Comparison of ENCODE assay signal across 22 mouse cellular contexts in the genomic region with DNA sequence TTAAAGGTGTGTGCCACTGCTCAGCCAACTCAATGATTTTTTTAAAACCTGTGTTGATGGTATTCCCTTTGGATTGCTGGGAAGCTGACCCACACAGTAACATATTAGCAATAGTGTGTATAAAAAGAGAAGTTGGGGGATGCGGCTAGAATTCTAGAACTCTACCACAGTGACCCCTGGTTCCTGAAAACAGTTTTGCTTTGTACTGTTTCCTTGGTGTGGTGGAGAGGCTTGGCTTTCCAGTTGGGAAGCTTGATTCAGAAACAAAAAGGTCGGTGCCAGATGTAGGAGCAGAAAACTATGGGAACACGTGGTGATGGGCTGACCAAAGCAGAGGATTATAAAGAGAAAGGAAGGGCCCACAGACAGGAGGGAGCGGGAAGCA. TPM values are rescaled to one million over a fixed set of nuclear protein-coding genes. Genes with fewer than 3 reads are reported as not detected.
A peak's percentile ranks its signal among the peaks of the same experiment; 100 is the strongest.
DNase-seq lines count a peak whose midpoint lies in the region; ATAC-seq and TF ChIP-seq lines count a peak whose summit lies in the region.
"Had no signal": no experiment of that assay in that cellular context is flagged by ENCODE, and none has a peak within 500 bp of the region (broad histone marks: within the 10 kb centered on the region; RNA-seq: fewer than 3 reads in every experiment).

No protein-coding gene starts in this region.

- H3K4me3 ChIP-seq in thymus, adult 2 months (ENCODE audit: control insufficient read depth, insufficient read depth, low read length), result no peak overlapping the region
- H3K4me3 ChIP-seq: embryonic facial prominence, embryonic 12.5 days; embryonic facial prominence, embryonic 15.5 days; hindbrain, embryonic 10.5 days; hindbrain, embryonic 13.5 days had no signal

- H3K36me3 ChIP-seq in thymus, adult 2 months (ENCODE audit: control insufficient read depth, insufficient read depth, low read length), result peaks cover 21% of the 10 kb centered on the region

- H3K27ac ChIP-seq in thymus, adult 2 months (ENCODE audit: control insufficient read depth, insufficient read depth, low read length), result peak overlapping the region; percentile 29; the same call in 1 of the 2 replicates
- H3K27ac ChIP-seq: embryonic facial prominence, embryonic 12.5 days; embryonic facial prominence, embryonic 15.5 days; hindbrain, embryonic 10.5 days; hindbrain, embryonic 13.5 days had no signal

- TF ChIP-seq CTCF in thymus, adult 2 months (IDR thresholded peaks at IDR 0.05; ENCODE audit: borderline replicate concordance, control insufficient read depth, extremely low read depth, insufficient read depth, low read length, poor library complexity), result no peak

- TF ChIP-seq POLR2A in thymus, adult 2 months (IDR thresholded peaks at IDR 0.05; ENCODE audit: control insufficient read depth, extremely low read depth, insufficient read depth, low read length, poor library complexity), result no peak

- H3K4me1 ChIP-seq in thymus, adult 2 months (replicated peaks; ENCODE audit: control insufficient read depth, insufficient read depth, low read length), result peaks cover 5% of the 10 kb centered on the region; the same call in 1 of the 2 replicates
- H3K4me1 ChIP-seq: embryonic facial prominence, embryonic 12.5 days; embryonic facial prominence, embryonic 15.5 days; hindbrain, embryonic 10.5 days; hindbrain, embryonic 13.5 days had no signal

- 0 out of 2 replicates have a peak, but pooled peaks have one; percentile 29 for ATAC-seq in megakaryocyte progenitor cell, adult 5-6 weeks (replicated peaks; ENCODE audit: poor library complexity)
- ATAC-seq: forebrain, embryonic 14.5 days; forebrain, postnatal 0 days; hindbrain, embryonic 16.5 days; Patski had no signal

- intact Hi-C loops in heart, postnatal 36 days (cut with DNase I), result no loop called here

- WGBS in thymus, adult 2 months, result 92% methylated on average over 4 of the region's 4 CpGs

- peak; percentile 88 for DNase-seq in heart, adult 11 months
- no peak for DNase-seq in heart, postnatal 36 days
- no peak for DNase-seq in thymus, adult 2 months
- DNase-seq in thymus, postnatal 14 days, result no peak
- no peak for DNase-seq in frontal cortex, postnatal 36 days (ENCODE audit: low spot score in 2 of 2)
- DNase-seq: adrenal gland, postnatal 10 days; adrenal gland, postnatal 36 days; cerebellum, adult 11 months; cerebellum, adult 2 months; cerebellum, adult 9-11 months; cerebellum, postnatal 25 days; forebrain, postnatal 0 days; gastrocnemius, postnatal 25 days had no signal

- no peaks in the 10 kb centered on the region for H3K27me3 ChIP-seq in thymus, adult 2 months (ENCODE audit: control insufficient read depth, insufficient read depth, low read length)
- H3K27me3 ChIP-seq: embryonic facial prominence, embryonic 12.5 days; embryonic facial prominence, embryonic 15.5 days; hindbrain, embryonic 13.5 days; Patski had no signal

RNA-seq across cellular contexts. Expression of a gene that starts 7.0 kb away (rescaled TPM):
- total RNA-seq in heart, postnatal 36 days (2021), result under 1 TPM; 0.38 to 0.42 TPM
- polyA plus RNA-seq in thymus, adult 2 months (2012; rRNA removed), result 5.6 and 6.7 TPM in 2 replicates
- 0.22 TPM in 1 of 2 replicates, not detected in the other for total RNA-seq in megakaryocyte progenitor cell, adult 5-6 weeks (2015)
- total RNA-seq in megakaryocyte progenitor cell, adult 5-6 weeks (2017), result 0.17 TPM in 1 of 2 replicates, not detected in the other
- polyA plus RNA-seq: forebrain, embryonic 14.5 days; G1E; Patski had no signal

RNA-seq across cellular contexts. Expression of a gene that starts 32.6 kb away (rescaled TPM):
- total RNA-seq in heart, postnatal 36 days (2021), result 10 to 100 TPM; 14.9 to 15.7 TPM
- polyA plus RNA-seq in thymus, adult 2 months (2012; rRNA removed), result 11.4 and 13.4 TPM in 2 replicates
- 43.2 and 44.3 TPM in 2 replicates for total RNA-seq in megakaryocyte progenitor cell, adult 5-6 weeks (2015)
- total RNA-seq in megakaryocyte progenitor cell, adult 5-6 weeks (2017), result 72.9 and 87.3 TPM in 2 replicates

RNA-seq across cellular contexts. Expression of a gene that starts 32.6 kb away (rescaled TPM):
- 100 to 1,000 TPM; 111 to 119 TPM for total RNA-seq in heart, postnatal 36 days (2021)
- 20.2 and 23.7 TPM in 2 replicates for polyA plus RNA-seq in thymus, adult 2 months (2012; rRNA removed)
- 34.2 and 39.8 TPM in 2 replicates for total RNA-seq in megakaryocyte progenitor cell, adult 5-6 weeks (2015)
- total RNA-seq in megakaryocyte progenitor cell, adult 5-6 weeks (2017), result 35.7 and 48.8 TPM in 2 replicates
